Mouse (Mus musculus) adrenal gland, postnatal 36 days (tissue): ENCODE results near the gene Zbtb9. TPM values are rescaled to one million over a fixed set of nuclear protein-coding genes. Genes with fewer than 3 reads are reported as not detected.

Experiments used
- DNase-seq, 2 experiments: peaks; one replicate each; pipeline ENCODE4 v3.0.0; 2021; ENCODE audit warnings: mixed read lengths in 1 of 2
- total RNA-seq, 2 experiments: library from RNA; stranded (reverse); gene quantifications; 2 replicates each; pipeline ENCODE4 v1.2.3; 2021

Zbtb9 gene
- total RNA-seq, 2 experiments from 2014 or later: 9.9 to 10.5 TPM

DNA sequence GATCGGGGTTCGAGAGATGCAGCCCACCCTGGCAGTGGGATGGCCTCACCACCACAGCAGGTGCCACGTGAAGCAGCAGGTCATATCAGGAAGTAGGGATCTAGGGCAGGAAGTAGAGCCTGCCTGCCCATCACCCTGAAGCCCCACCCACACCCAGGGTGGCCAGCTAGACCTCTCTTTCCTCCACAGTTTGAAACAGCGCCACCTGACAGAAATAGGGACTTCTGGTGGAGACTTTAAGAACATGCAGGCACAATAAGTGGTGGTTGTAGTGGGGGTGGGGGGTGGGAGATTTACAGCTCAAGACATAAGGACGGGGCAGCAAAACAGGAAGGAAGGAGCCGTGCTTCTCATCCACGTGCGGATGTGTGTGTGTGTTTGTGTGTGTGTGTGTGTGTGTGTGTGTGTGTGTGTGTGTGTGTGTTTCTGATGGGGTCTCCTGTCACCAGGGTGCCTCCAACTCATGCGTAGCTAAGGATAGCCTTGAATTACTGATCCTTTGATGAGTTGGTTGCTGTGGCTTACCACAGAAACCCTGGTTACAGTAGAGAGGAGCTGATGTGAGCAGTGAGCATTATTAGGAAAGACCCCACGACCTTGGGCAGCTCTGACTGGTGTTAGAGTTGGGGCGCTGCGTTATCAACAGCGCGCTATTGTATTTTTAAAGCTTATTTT lies 39.2 kb downstream of the Zbtb9 start:
- DNase-seq: peak in 1 of 2 experiments; percentile 56

DNA sequence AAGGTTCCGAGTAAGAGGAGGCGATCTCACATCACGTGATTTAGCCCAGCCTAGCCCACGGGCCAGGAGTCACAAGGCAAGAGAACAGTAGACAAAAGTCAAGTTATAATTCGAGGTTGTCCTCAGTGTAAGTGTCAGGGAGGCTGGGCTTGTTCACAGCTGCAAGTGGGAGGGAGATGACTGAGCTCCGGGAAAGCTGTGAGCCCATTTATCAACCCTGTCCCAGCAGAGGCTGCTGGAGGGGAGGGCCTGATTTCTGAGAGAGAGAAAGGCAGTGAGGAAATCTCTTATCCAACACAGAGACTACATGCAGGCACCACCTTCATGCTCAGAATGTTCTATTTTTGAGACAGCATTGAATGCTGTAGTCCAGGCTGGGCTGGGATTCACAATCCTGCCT lies 39.9 kb downstream of the Zbtb9 start:
- peak in 1 of 2 experiments; percentile 42 for DNase-seq

DNA sequence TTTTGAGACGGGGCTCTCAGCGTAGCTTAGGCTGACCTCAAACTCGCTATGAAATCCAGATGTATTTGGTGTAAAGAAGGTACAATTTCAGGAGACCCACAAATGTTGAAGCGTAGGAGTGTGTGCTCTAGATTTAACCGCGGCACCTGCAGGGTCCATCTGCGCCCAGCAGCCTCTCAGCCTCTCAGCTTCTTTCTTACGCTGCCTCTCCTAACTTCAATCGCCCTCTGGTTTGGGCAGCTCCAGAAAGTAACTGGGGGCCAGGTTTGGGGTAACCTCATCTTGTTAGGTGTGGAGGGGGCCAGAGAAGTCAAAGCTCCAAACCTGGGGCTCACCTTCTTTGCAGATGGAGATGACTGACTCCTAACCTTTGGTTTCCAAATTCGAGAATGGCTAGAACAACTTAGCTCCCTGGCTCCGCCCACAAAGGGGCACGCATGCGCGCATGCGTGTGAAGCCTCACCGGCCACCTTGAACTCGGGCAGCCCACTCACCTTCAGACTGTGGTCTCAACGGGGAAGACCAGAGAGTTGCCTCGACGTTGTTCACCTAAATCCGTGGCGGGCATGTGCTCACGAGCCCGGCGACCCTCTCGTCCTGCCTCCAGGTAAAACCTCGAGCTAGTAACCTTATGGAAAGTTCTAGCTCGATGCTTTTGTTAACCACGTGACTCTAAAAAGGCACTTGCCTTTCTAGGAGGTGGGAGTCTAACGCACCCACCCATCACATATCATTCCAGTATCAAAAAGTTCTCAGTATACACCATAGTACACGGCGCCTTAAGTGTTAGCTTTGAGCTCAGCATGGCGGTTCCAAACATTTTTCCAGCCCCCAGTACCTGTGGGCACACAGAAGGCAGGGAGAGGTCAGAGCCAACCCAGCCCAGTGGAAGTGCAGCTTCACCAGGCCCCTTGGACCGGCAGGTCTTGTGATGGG lies 44.9 kb downstream of the Zbtb9 start:
- DNase-seq: peak; percentile 90 to 94

DNA sequence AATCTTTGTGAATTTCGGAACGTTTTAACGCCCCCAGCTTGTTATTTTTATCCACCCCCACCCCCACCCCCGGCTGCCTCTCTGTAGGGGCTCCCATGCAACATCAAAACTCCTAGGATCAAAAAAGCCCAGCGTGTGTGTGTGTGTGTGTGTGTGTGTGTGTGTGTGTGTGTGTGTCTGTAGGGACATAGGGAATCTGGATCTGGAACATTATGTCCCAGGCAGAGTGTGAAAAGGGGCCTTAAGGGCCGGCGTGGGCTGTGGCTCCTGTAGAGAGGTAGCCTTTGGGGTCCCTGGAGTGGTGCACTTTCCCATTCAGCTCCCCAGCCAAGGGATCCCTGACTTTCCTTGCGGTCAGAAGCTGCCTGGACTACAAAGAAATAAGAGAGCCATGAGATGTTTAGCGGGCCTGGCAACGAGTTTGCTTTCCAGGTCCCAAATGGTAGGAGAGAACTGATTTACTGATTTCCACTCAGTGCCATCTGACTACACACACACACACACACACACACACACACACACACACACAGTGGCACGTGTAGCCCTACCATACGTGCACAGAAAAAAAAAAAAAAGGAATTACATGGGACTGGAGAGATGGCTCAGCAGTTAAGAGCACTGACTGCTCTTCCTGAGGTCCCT lies 45.7 kb downstream of the Zbtb9 start:
- DNase-seq: no peak

DNA sequence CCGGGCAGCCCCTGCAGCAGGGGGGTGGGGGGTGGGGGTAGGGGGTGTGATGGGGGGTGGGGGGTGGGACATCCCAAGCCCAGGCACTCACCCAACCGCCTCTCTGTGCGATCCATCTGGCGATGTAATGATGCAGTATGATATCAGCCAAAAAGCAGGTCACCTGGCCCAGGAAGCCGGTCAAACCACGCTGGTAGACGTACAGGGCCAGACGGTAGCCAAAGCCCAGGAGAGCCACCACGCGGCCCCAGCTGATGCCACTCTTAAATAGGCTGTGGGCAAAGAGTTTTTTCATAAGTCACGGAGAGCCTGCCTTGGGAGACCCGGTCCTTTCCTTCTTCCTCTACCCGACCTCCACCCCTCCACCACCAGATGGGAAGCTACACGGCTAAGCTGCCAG lies 48.1 kb downstream of the Zbtb9 start:
- DNase-seq: no peak

DNA sequence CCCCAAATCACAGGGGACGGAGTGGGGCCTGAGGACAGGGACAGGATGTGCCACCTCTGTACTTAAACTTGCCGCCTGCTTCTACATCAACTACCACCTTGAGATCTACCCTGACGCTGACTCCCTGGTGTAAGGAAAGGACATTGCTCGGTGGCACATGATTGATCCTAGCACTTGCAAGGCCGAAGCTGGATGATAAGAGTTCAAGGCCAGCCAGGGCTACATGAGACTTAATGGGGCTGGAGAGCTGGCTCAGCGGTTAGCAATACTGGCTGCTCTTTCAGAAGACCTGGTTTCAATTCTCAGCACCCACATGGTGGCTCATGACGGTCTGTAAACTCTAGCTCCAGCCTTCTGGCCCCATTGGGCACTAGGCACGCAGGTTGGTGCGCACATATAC lies 48.8 kb downstream of the Zbtb9 start:
- peak; percentile 64 to 67 for DNase-seq

DNA sequence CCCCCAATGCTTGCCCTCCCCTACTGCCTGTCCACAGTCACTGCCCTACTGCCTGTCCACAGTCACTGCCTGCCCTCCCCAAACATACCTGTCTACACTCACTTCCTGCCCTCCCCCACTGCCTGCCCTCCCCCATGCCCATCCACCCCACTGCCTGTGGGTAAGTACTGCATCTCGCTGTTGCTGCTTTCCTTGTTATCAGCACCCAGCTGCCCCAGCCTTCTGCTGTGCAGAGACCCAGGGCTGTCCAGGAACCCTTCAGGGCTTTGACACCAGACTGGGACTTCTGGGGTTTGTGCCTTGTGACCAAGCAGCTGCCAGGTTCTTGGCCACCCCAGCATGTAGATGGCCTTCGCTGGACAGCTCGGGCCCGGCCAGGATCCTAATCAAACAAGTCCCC lies 50.4 kb downstream of the Zbtb9 start:
- no peak for DNase-seq

DNA sequence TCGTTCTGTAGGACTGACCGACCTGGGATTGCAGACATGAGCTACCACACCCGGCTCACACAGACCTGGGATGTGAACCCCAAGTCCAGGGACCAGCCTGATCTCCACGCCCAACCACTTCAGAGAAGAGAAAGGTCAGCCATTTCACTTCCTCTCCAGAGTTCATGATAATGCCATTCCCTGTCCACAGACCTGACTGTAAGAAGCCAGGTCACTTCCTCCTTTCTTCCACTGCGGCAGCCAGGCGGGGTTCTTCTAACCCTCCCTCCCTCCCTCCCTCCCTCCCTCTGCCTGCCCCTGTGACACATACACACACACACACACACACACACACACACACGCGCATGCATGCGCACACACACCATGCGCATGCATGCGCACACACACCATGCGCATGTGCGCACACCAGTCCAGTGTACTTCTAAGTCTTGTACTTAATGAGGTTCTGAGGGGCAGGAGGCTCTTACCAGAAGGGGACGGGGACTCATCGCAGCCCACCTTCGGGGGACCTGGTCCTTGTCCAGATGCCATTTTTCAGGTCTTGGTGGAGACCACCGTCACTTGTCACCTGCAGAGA lies 52.4 kb downstream of the Zbtb9 start:
- no peak for DNase-seq

DNA sequence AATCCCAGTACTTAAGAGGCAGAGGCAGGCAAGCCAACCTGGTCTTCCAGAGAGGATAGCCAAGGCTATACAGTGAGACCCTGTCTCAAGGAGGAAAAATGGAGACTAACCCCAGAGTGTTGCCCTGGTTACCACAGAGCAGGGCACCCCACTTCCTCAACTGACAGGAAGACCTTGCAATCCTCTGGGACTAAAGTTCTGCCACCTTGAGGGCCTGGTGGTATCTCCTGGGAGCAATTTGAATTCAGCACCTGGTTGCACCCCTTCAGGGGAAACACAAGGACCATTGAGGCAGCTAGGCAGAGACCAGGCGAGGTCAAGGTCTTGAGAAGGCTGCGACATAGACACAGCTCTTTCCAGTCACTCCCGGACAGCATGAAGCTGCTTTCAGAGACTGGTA lies 53.0 kb downstream of the Zbtb9 start:
- no peak for DNase-seq

DNA sequence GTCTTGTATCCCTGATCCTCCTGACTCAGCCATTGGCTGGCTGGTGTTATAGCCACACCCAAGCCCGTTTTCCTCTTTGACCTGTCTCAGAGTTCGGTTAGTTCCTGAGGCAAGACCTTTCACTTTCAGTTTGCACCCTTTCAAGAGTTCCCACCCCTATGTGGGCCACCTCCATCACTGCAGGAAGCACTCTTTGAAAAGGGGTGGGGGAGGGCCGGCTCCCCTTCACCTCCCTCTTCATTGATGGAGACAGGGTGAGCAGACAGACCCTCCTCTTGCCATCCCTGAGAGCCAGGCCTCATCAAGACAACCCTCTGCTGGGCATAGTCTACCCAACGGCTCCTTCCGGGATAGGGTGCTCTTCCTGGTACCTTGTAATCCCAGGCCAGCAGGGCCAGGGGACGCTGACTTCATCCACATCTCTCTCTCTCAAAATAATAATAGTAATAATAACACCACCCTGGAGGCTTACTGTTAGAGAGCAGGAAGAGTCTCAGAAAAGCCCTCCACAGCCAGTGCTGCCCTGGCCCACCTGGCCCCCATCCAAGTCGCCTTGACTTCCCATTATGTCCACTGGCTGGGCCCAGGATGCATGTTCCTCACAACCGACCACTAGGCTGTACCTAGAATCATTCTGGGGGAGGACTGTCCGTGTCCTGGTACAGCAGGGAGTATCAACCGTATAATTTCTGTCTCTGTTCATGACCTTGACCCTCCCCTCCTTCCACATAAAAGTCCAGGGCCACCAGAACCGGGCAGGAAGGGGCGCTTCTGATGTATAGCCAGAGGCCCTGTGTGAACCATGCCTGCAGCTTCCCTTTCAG lies 54.7 kb downstream of the Zbtb9 start:
- peak; percentile 42 to 52 for DNase-seq

DNA sequence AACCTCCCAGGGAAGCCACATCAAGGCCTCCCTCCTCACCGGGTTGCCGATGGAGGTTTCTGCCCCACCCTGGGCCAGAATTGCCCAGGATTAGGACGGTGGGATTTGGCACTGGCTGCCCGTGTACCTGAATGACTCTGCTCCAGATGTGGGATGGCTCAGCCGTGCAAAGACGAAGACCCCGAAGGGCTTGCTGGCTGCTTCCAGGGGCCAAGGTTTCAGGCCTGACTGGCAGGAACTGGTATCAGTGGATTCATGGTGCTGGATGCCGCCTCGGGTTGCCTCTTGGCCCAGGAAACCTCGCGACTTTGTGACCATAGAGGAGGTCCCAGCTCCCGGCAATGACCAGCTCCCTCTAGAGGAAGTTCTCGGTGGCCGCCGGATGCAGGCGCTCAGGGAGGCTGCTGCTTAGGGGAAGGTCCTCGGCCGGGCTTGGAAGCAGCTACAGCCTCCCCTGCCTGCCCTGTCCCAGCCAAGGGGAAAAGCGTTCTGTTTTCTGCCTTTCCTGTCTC lies 55.4 kb downstream of the Zbtb9 start:
- DNase-seq: peak; percentile 93

DNA sequence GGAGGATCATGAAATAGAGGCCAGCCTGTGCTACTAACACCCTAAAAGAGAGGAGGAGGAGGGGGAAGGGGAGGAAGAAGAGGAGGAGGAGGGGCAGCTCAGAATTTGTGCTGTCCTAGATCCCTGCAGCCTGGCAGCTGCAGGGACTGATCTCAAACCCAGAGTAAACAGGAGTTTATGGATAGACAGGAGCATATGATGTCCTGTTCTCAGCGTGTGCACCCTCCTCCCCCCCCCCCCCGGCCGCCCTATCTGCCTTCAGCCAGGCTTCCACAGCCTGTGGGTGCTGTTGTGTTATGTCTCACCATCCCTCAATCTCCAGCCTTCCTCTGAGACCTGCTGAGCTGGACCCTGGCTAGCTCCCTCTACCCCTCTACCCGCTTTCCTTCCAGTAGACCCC lies 55.9 kb downstream of the Zbtb9 start, which contains the start of gene Bak1:
Gene Bak1, minus strand, starts transcription at position 101 of the 400 bp plus-strand sequence.
- DNase-seq: no peak

DNA sequence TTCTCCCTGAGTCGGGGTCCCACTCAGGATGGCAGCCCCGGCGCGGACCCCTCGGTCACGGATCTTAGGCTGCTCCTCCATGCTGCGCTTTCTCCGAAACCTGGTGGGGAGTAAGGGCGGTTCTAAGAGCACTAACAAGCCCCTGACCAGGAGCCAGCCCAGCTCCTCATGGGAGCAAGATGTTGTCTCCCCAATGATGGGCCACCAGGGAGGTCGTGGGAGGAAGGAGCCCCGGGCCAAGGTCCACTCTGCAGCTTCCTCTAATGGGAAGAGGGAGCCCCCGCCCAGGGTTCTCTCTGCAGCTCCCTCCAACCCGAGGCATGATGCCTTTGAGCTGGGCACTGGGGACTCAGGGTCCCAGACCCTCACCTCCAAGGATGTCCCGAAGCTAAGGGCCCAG lies 56.5 kb downstream of the Zbtb9 start:
- no peak for DNase-seq

DNA sequence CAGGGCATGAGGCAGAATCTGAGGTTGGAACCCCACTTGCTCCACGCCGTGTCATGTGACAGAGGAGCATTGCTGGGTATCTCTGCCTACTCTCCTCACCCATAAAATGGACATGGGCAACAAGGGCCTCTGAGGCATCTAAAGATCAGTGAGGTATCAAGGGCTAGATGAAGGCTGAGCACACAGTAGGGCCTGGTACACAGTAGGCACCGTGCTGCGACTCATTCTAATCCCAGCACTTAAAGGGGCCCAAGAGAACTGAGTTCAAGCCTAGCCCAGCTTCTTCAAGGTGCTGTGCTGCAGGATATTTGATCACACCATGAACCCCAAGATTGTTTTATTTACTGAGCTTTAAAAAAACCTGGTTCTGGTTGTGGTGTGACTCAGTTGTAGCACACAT lies 57.9 kb downstream of the Zbtb9 start:
- no peak for DNase-seq

DNA sequence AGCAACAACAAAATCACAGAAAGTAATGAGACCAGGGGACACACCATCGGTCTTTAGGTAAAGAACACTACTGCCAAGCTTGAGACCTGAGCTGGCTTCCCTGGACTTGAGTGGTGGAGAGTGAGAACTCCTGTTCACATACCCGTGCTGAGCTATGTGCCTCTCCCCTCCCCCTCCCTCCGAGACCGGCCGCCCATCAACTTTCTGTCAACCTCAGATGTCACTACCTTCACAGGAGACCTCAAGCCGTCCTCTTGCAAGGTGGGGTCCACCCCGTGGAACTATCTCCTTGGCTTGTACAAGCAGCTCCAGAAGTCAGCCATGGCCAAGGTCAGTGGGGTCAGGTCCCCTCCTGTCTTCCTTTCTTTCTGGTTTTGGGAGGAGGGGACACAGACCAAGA lies 59.4 kb downstream of the Zbtb9 start:
- DNase-seq: no peak

DNA sequence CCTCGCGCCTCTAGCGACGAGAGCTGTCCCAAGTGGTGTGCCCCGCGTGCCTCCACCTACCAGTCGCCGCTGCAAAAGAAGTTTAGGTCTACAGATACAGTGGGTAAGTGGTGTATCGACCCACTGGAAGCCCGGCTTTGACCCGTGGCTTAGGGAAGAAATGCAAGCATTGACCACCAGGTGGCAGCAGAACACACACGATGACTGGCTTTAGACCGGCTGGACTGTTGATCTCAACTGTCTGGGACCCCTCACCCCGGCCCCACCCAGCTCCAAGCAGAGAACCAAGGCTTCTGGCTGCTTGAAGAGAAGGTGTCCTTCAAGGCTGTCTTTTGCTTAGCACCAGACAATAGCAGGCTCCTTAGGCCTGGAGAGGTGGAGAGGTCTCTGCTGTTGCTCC lies 59.9 kb downstream of the Zbtb9 start:
- peak; percentile 77 to 84 for DNase-seq

DNA sequence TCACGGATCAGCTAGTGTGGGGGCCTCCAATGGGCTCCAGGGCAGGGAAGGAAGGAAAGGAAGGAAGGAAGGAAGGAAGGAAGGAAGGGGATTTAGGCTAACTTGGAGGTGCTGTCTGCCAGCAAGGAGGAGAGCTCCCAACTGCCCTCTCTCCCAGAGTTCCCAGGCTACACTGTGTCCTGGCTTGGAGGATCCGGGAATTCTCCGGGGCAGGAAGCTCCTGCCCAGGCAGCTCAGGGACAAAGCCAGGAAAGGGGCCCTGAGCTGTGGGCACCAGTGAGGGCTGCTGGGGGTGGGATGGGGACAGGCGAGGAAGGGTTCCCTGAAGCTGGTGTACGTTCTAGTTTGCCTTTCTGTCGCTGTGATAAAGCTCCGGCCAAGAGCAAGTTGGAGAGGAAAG lies 63.5 kb downstream of the Zbtb9 start:
- no peak for DNase-seq

DNA sequence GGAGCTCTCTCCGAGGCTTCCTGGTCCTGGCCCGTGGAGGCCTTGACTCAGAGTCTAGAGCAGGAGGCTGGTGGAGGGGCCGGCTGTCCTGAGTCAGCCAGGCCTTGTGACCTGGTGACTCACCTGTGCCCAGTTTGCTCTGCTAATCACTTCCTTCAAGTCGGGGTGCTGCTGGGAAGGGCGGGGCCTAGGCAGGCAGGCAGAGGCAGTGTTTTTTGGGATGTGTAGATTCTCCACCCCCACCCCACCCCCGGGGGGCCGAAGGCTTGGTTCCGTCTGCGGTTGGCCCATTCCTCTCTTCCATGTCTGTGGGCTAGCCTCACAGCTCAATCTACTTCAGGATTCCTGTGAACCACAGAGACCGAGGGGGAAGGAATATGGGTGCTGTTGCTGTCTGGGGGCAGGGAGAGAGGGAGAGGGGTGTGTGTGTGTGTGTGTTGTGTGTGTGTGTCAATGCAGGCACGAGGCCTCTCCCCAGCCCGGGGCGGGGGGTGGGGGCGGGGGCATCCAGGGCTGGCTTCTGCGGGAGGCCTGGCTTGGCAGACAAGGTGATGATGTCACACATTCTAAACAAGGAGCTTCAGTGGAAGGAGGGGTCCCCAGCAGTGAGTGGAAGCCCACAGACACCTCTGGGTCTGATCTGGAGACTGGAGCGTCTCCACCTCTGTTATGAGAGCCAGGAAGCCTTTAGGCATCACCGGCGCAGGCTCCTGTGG lies 65.5 kb downstream of the Zbtb9 start:
- DNase-seq: peak; percentile 78 to 80

DNA sequence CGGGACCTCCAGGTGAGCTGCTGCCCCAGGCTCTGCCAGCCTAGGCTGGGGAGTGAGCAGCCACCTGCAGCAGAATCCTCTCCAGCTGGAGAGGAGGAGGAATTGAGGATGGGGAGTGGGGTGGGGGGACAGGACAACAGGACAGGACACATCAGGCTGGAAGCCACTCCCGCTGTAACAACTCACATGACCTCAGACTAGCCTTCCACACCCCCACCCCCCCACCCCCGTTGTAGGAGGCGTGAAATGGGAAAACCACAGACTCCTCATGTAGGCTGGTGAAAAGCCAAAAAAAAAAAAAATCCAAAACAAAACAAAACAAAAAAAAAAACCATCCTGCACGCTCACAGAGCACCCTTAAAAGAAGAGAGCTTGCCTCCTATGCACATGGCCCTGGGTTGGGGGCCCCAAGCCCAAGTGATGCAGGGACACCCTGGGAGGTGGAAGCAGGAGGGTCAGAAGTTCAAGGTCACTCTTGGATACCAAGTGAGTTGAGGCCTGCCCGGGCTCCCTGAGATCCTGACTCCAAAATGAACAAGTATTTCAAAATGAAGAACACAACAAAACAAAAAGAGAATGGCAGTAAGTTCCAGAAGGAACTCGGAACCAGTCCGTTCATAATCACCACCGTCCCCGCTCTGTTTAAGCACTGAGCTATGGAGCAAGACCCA lies 66.6 kb downstream of the Zbtb9 start:
- no peak for DNase-seq
